Mouse (Mus musculus): ENCODE results near the gene Gm42715.
A peak's percentile ranks its signal among the peaks of the same experiment; 100 is the strongest.
"Not testable (repeated sequence)": the region's sequence is repeated elsewhere in the genome, so short reads cannot be mapped to it uniquely, and the experiment has no call there.

Gm42715 gene

DNA sequence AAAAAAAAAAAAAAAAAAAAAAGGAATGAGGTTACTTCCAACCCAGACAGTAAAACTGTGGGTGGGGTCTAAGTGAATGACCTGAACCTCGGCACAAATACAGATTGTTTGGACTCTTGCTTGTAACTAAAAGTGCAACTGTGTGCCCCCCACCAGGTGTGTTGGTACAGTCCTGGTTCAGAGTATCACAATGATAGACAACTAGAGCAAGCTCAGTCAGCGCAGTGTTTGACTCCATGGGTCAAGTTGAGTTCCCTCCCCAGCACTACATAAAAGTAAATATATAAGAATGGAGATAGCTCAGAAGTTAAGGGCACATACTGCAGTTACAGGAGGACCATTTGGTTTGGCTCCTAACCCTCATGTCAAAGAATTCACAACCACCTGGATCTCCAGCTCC is 22.0 kb upstream of the Gm42715 start:
- DNase-seq (ENCODE audit: low spot score), result no peak

DNA sequence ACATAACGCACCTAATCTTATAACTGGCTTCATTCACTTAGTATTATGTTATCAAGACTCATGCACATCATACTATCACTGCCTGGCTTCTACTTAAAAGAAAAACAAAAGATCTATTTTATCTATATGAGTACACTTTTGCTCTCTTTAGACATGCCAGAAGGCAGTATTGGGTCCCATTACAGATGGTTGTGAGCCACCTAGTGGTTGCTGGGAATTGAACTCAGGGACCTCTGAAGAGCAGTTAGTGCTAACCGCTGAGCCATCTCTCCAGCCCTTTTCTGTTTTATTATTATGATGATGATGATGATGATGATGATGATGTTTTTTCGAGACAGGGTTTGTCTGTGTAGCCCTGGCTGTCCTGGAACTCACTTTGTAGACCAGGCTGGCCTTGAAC is 21.0 kb upstream of the Gm42715 start:
- DNase-seq (ENCODE audit: low spot score), result peak; percentile 48

DNA sequence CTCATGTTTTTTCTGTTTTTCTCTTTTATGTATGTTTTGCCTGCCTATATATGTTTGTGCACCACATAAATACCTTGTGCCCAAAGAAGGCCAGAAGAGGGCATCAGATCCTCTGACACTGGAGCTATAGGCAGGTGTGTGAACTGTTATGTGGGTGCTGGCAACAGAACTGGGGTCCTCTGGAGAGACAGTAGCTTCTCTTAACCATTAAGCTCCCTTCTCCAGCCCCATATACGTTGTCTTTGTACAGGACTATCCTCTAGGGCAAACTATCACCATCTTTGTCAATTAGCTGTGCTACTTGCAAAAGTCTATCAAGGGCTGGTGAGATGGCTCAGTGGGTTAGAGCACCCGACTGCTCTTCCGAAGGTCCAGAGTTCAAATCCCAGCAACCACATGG is 11.1 kb upstream of the Gm42715 start:
- DNase-seq (ENCODE audit: low spot score), result no peak

DNA sequence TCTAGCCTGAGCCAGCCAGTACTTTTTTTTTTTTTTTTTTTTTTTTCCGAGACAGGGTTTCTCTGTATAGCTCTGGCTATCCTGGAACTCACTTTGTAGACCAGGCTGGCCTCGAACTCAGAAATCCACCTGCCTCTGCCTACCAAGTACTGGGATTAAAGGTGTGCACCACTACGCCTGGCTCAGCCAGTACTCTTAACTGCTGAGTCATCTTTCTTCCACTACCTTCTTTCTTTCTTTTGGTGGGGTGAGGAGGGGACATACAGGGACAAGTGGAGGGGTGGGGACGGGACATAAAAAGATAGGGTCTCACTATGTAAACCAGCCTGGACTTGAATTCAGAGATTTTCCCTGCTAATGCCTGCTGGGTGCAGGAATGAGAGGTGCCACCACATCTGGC is 9.6 kb upstream of the Gm42715 start:
- not testable (repeated sequence) for DNase-seq (ENCODE audit: low spot score)

DNA sequence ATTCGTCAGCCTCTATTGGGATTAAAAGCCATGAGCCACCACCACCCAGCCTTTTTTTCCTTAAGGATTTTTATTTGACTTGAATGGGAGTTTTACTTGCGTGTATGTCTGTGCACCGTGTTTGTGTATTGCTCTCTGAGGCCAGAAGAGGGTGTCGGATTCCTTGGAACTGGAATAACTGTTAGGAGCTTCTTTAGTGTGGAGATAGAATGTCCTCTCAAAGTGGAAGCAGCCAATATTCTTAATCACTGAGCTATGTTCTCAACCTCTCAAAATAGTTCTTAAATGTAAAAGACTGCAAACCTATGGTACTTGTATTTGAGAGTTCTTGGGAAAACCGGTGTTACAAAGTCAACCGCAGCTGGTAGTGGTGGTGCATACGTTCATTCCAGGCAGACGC is 8.1 kb upstream of the Gm42715 start:
- DNase-seq (ENCODE audit: low spot score), result peak; percentile 10

DNA sequence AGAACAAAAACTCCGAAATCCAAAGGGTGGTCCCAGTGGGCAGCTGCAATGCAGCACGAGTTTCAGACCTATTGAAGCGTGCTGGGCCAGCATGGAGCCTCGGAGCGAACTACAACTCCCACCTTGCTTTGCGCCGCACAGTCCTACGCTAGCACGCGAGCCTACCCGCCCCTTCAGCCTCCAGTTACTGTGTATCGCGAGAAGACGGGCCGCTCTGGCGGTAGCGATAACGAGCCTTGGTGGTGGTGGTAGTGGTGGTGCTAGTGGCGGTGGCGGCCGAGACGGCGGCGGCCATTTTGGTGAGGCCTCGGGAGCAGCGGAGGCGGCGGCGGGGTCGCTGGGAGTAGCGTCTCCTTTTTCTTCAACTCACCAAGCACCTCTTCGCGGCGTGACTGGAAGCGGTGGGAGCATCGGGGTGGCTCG is 7.6 kb upstream of the Gm42715 start, which contains the start of gene Srcap:
Gene Srcap, plus strand, starts transcription at position 176 of the 423 bp plus-strand sequence.
- DNase-seq (ENCODE audit: low spot score), result peak; percentile 98

DNA sequence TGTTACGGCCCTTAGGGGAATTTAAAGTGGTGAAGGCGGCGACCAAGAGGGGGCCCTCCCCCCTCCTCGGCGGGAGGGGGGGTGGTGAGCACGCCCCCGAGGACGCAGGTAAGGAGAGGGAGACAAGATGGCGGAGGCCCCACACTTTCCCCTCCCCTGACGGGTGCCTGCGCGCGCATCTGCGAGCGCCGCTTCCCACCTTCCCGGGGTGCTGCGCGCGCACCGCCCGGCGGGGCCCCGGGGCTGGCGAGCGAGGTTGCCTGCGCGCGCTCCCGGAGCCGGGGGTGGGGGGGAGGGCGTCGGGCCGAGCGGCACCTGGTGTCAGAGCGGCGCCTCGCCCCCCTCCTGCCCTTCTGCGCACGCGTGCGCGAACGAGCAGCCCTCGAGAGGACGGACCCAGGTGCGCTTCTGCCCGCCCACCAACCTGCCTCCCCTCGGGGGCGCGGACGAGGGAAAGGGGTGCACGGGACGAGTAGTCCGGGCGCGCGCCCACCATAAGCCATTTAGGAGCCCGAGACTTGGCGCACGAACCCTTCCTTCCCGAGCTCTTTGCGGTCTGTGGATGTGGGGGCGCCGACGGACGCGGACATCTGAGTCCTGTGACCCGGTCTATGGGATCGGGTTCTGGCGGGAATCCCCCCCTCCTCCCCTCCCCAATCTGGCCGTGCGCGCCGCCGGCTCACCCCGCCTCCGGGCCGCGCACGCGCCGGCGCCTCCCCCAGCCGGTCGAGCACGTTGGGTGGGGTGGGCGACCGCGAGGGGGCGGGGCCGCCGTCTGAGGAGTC is 7.0 kb upstream of the Gm42715 start:
- DNase-seq (ENCODE audit: low spot score), result peak; percentile 91

DNA sequence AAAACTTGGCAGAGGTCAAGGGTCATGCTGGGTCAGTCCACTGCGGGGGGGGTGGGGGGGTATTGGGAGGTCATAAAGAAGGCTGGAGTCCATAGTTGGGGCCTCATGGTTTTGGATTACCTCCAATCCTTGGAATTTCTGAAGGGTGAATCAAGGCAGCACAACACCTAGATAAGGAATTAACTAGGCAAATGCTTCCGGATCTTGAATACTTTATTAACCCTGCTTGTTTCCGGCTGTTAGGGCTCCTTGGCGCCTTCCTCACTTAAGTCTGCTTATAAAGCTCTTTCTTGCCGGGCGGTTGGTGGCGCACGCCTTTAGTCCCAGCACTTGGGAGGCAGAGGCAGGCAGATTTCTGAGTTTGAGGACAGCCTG is 6.4 kb upstream of the Gm42715 start:
- no peak for DNase-seq (ENCODE audit: low spot score)

DNA sequence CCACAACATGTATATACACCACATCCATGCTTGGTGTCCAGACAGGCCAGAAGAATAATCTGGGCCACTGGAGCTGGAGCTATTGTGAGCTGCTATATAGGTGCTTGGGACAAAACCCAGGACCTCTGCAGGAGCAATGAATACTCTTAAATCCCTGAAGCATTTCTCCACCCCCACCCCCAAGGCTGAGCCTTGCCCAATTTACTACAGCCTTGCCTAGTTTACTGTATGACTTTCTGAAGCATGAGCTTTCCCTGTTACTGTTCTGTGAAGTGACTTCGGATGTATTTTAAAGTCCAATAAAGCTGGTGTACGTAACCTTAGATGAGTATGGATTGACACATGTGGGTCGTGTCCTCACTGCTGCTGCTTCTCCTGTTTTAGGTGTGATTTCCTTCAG is 5.6 kb upstream of the Gm42715 start:
- no peak for DNase-seq (ENCODE audit: low spot score)

DNA sequence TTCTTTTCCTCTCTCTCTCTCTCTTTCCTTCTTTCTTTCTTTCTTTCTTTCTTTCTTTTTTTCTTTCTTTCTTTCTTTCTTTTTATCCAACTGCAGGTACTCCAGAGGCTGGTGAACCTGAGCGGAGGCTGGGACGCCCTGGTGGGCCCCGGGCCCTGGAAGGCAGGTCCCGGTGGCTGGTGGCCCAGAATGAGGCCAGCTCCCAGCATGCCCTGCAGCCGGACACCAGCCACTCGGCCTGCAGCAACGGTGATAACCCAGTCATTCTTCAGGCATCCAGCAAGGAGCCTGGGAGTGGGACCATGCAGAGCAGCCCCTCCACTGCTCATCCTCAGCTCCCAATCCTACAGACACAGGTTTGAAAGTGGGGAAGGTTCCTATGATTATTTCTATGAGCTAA is 3.5 kb upstream of the Gm42715 start:
- DNase-seq (ENCODE audit: low spot score), result no peak

DNA sequence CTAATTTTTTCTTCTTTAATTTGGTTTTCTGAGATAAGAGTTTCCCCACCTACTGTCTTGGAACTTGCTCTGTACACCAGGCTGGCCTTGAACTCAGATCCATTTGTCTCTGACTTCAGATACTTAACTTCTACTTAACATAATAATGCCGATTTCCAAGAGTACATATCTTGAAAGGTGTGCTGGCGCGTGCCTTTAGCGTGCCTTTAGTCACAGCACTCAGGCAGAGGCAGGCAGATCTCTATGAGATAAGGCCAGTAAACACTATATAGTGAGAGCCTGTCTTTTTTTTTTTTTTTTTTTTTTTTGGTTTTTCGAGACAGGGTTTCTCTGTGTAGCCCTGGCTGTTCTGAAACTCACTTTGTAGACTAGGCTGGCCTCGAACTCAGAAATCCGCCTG is 3.0 kb upstream of the Gm42715 start:
- DNase-seq (ENCODE audit: low spot score), result no peak

DNA sequence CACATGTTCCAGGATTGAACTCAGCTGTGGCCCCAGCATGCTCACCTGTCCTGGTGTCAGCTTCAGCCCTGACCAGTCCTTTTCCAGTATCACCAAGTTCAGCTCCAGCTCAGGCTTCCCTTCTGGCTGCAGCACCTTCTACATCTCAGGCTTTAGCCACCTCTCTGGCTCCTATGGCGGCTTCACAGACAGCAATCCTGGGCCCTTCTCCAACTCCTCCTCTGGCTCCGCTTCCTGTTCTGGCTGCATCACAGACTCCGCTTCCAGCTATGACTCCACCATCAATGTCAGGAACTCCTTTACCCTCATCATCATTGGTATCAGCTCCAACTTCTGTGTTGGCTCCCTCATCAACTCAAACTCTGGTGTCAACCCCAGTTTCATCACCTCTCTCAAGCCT is 22.3 kb downstream of the Gm42715 start:
- no peak for DNase-seq (ENCODE audit: low spot score)

DNA sequence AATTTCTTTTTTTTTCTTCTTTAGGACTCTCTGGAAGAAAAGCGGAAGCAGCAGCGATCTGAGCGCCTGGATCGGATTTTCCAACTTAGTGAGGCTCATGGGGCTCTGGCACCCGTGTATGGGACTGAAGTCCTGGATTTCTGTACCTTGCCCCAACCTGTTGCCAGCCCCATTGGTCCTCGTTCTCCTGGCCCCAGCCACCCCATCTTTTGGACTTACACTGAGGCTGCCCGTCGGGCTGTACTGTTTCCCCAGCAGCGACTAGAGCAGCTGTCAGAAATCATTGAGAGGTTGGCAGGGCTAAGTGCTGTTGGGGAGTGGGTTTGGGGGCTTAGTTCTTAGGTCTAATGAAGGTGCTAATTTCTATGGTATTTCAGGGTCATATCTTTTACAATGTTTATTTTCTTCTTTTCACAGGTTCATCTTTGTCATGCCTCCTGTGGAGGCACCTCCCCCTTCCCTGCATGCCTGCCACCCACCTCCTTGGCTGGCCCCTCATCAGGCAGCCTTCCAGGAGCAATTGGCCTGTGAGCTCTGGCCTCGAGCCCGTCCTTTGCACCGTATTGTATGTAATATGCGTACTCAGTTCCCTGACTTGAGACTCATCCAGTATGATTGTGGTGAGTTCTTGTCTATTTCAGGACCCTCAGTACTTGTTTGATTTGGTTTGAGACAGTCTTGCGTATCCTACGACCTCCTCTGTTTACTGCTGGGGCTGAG is 29.9 kb downstream of the Gm42715 start:
- DNase-seq (ENCODE audit: low spot score), result no peak

DNA sequence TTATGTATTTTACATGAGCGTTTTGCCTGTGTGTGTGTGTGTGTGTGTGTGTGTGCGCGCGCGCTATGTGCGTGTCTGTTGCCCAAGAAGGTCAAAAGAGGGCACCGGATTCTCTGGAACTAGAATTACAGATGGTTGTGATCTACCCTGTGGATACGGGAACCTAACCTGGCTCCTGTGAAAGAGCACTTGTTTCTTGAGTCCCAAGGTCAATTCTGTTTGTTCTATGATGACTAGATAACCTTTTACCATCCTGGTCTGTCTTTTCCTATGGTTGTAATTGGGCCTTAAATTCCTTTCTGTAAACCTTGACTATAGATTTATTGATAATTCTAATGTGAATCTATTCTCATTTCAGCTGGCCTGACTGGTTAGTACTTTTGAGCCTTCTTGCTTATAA is 32.2 kb downstream of the Gm42715 start:
- DNase-seq (ENCODE audit: low spot score), result no peak

DNA sequence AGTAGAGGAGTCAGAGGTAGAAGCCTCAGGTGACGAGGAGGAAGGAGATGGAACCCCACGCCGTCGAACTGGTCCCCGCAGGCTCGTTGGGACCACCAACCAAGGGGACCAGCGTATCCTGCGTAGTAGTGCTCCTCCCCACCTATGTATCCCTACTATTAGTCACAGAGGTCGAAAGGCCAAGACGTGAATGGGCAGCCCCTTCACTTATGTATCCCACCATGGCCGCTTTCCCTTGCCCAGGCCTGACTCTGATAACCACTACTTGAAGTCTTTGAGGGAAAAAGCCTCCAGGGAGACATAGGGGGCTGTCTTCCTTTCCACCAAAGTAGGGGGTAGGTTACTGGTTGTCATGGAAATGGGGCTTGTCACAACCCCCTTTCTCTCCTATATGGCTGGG is 41.2 kb downstream of the Gm42715 start:
- DNase-seq (ENCODE audit: low spot score), result no peak

DNA sequence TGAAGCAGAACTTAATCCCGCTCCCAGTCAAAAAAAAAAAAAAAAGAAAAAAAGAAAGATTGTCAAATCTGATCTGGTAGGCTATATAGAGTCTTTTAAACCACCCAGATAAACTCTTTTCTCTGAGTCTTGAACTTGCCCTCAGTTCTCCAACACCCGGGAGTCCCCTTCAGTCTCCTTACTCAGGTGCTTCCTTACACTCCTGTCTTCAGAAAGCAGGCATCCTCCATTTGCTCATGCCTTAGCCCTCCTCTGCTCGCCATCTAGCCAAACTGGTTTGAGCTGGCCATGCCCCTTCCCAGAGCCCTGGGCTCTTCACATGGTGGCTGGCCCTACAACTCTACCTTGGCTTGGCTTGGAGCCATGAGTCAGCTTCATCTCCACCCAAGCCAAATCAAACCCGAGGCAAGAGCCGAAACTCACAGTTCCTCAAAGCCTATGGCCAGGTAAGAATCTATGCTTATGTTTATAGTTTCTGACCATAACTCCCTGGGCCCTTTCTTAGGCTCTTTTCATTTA is 42.0 kb downstream of the Gm42715 start, which contains the start of gene Tmem265:
Gene Tmem265, plus strand, starts transcription at position 51 of the 519 bp plus-strand sequence.
- DNase-seq (ENCODE audit: low spot score), result peak; percentile 18

DNA sequence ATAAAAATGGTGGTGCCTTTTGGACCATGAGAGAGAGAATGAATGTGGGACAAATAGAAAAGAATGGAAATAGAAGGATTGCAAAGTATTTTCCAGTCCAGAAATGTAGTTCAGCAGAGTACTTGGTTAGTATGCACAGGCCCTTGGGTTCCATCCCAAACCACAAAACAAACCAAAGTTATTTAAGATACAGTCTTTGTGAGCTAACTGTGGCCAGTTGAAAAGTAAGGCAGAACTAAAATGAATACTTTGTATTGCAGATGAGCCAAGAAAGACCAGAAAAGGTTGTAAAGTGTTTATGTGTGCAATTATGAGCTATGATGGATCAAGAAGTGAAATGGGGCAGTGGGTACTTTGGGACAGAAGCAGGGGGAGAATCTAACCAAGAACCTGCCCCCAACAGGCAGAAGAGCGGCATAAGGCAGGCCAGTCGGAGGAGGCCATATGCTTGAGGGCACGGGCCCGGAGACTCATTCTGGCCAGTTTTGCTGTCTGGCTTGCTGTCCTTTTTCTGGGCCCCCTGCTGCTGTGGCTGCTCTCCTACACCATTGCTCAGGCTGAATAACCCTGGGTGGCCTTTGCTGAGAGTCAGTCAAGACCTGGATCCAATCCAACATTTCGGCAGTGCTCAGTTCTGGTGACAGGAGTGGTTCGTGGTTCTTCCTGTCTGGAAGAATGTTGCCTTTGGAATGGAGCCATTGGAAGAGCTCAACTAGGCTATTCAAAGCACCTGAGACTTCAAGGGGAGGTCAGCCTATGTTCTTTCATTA is 45.2 kb downstream of the Gm42715 start:
- DNase-seq (ENCODE audit: low spot score), result peak; percentile 48

DNA sequence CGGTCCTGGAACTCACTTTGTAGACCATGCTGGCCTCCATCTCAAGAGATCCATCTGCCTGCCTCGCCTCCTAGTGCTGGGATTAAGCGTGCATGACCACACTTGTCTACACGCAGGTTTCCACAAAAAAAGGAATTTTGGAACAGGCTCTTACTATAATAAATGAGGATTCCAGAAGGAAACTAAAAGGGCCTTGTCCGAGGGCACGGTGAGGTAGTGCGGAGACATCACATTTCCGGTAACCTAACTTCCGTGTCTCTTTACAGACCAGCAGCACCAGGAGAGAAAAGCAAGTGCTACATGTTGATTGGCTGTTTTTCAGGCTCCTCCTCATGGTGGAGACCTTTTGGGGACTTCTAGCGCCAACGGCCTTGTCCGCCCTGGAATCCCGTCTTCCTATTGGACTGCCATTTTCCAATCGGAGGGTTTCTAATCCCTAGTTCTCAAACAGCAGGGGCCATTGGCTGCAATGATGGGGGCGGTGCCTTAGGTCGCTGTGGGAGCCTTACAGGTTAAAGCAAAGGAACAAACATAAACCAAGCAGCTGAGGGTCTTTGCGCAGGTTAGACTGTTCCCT is 53.6 kb downstream of the Gm42715 start, which contains the start of gene Phkg2:
Gene Phkg2, plus strand, starts transcription at position 446 of the 577 bp plus-strand sequence.
- DNase-seq (ENCODE audit: low spot score), result peak; percentile 99

DNA sequence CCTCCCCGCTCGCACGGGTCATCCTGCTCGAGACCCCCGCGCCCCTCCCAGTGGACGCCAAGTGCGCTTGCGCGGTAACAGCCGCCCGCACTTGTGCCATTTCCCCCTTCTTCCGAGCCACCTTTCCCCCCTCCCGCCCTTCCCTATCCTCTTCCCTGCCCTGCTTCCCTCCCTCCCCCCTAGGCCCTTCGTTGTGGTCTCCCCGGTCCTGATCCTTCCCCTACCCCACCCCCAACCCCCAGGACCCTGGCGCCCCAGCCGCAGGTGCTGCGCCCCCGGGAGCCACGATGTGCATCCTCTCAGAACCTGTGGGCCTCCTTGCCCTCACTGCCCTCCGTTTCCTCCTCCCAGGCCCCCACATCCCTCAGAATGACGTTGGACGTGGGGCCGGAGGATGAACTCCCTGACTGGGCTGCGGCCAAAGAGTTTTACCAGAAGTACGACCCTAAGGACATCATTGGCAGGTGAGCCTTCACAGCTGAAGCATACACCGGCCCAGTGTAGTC is 54.2 kb downstream of the Gm42715 start:
- no peak for DNase-seq (ENCODE audit: low spot score)

DNA sequence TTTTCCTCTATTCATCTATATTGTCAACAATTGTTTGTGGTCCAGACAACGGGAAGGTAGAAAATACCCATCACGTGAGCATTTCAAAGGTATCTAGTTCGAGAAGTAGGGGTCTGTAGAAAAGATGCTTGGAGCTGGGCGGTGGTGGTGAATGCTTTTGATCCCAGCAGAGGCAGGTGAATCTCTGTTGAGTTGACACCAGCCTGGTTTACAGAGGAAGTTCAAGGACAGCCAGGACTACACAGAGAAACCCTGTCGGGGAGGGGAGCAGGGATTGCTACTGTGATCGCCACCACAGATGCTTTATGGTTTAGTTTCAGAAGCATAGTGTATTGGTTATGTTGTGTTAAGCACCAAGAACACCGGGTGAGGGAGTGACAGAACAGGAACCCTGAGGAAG is 54.7 kb downstream of the Gm42715 start:
- no peak for DNase-seq (ENCODE audit: low spot score)

DNA sequence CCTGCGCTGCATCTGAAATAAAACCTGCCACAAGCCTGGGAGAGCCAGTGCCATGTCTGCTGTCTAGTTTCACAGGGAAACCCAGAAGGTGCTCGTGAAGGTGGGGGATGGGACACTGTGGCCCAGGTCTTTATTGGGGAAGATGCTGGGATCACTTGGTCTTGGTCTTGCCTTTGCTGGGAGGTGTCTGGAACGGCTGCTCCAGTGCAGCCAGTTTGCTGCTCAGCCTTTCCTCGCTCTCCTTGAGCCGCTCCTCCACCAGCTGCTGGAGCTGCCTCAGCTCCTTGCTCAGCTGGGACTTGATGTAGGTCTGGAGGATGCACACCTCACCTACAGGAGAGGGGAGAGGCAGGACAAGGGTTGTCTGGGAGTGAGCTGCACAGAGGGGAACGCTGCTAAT is 63.9 kb downstream of the Gm42715 start:
- no peak for DNase-seq (ENCODE audit: low spot score)

DNA sequence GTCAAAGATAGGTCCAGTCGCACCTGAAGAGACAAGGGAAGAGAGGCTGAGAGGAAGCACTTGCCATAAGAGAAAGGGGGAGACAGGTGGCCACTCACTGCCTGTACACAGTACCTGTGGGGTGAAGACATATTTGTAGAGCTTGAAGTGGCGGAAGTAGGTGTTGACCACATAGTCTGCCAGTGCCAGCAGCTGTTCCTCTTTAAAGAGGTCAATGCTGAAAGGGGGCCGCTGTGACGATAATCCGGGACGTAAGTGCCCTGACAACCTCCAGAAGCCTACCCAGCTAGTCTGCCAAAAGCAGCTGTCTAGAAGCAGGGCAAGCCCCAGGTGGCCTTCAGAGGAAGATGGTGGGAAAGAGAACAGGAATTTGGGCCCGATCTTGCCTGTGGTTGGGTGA is 65.6 kb downstream of the Gm42715 start:
- DNase-seq (ENCODE audit: low spot score), result peak; percentile 60

Data from lung, postnatal 25 days (tissue).